Mouse (Mus musculus): ENCODE data around the gene Dusp13. TPM values are rescaled to one million over a fixed set of nuclear protein-coding genes. Genes with fewer than 3 reads are reported as not detected.
A peak's percentile ranks its signal among the peaks of the same experiment; 100 is the strongest.

Gene Dusp13
- total RNA-seq, 2 experiments from 2014 or later, result 34.8 to 38.0 TPM

DNA sequence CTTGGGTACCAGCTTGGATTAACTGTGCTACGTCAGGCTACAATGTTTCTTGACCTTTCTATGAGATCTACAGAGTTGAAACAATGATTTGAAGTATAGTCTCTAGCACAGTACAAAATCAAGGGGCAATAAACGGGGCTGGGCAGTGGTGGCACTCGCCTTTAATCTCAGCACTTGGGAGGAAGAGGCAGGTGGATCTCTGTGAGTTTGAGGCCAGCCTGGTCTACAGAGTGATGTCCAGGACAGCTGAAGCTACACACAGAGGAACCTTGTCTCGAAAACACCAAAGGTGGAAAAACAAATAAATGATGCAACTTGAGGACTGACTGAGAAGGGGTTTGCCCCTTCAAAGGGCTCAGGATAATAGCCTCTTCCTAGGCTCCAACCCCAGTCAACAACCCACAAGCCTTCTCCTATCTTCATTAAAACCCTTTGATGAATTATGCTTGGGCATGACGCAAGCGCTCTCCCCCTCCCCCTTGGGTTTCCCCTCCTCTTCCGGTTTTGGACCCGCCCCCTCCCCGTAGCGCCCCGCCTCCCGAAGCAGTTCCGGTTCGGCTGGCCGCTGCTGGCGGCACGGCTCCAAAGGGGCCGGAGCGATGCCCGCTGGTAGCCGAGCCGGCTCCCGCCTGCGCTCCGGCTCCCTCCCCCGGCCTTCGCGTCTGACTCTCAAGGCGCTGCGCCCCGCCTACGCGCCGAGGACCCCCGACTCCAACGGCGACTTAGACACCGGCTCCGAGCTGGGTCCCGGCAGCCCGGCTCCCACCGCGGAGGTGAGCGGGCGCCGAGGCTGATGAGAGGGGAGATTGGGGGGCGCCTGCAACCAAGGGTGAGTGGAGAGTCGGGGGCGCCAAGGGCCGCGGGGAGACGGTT lies 737 bp downstream of the Dusp13 start, which contains the start of gene Samd8:
Samd8 (plus strand) TSS at position 524 of the 873 bp plus-strand sequence.
- intact Hi-C loops (cut with DNase I; ENCODE audit: low total_unique reads), result loop anchor here (10.0 kb wide), 1 partner anchor 105 kb away; no protein-coding TSS in a partner anchor
- DNase-seq, result peak; percentile 90

DNA sequence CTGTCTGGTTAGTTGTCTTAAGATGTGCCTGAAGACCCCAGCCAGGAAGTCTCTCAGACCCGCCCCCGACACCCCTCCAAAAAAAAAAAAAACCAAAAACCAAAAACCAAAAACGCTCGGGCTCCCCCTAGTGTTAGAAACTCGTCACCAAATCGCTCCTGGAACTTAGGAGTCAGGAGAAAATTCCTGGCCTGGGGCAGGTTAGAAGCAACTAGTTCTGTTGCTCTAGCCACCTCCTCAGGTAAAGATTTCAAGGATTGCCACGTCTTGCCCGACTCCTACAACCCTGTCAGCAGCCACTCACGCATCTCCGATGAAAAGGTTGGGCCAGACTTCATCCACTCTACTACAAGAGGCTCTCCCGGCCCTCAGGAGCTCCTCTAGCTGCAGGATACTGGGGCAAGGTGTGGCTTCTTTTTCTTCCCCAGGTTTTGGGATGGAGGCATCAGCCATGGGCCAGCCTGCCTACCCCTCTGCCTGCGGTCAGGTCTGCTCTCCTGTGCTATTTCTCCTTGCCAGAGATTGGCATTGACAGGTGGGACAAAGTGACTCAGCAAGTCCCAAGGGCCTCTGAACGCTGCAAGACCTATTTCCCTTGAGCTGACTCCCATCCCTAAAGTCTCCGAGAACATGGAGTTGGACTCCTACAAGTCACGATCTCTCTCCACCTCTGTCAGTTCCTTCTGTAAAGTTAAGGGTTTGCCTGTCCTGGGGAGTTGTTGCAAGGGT lies 2.7 kb downstream of the Dusp13 start:
- intact Hi-C loops (cut with DNase I; ENCODE audit: low total_unique reads), result no loop called here
- DNase-seq, result peak; percentile 50

DNA sequence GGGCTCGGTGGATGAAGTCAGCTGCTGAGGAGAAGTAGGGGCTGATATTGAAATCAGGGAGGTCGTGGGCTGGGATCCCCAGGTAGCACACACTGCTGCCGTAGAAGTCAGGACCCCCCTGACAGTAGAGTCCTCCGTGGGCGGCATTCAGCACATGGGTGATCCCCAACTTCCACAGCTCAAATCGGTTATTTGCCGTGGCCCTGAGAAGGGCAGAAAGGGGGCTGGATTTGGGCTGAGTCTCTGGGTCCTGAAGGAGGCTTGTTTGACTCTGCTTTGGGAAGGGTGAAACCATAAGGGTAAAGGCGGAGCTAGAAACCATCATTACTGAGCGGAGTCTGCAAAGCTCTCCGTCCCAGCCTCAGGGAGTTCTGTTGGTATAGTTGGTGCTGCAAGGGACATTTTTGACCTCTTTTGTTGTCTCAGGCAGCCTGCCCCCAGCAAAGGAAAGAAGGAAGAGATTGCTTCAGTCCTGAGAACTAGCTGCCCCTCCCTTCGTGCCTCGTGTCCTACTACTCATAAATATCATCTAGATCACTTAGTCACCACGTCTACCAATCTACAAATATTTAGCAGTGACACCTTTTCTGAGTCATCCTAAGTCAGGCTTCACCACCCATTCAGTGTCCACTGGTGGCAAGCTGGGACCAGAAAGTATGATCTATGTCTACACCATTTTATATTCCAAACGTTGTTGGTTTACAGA lies 3.4 kb downstream of the Dusp13 start:
- intact Hi-C loops (cut with DNase I; ENCODE audit: low total_unique reads), result no loop called here
- DNase-seq, result no peak

DNA sequence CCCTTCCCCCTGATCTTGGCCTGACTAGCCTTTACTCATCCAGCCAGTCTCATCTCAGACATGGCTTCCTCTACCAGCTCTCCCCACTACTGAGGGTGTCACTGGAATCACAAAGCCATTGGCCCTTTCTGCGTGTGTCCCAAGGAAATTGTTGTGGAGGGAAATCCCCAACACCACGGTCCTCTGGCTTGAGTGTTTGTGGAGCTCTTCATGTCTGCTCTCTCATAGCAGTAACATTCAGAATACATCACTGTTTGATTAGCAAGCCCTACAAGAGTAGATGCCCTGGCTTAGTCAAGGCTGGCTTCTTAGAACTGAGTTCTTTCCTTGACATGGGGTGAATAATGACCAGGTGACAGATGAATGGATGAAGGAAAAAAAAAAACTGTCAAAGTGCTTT lies 4.1 kb downstream of the Dusp13 start:
- no peak for DNase-seq
- intact Hi-C loops (cut with DNase I; ENCODE audit: low total_unique reads), result no loop called here

DNA sequence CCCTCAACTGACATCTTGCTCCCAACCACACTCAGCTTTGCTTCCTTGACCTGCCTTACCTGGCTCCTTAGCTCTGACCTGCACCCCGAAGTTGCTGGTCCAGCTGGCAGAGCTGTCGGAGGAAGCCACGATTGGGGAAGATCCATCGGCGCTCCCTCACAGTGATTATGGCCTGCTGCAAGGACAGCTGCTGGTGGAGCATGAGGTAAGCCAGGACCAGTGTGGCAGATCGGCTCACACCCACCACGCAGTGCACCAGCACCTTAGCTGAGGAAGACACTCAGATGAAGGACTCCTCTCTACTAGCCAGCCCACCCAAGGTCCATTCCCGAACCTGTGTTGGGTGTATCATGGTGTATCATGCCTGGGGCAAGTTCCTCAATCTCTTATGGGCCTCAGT lies 4.7 kb downstream of the Dusp13 start:
- no peak for DNase-seq
- intact Hi-C loops (cut with DNase I; ENCODE audit: low total_unique reads), result no loop called here

DNA sequence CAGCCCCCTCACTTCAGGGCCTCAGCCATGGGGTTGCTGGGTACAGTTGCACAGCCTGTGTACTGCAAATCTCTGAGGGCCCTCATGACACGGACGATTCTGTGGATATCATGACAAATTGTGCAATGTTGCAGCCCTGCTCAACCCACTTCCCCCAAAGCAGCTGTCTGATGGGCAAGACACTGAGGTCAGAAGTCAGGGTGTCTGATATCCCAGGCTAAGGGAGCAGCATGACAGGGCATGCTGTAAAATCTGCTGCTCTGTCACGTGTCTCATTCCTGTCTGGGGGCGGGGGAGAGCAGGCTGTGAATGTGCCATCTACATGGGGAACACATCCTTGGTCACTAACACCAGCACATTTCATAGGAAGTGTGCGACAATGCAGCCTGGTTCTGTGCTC lies 5.8 kb downstream of the Dusp13 start:
- intact Hi-C loops (cut with DNase I; ENCODE audit: low total_unique reads), result no loop called here
- no peak for DNase-seq

DNA sequence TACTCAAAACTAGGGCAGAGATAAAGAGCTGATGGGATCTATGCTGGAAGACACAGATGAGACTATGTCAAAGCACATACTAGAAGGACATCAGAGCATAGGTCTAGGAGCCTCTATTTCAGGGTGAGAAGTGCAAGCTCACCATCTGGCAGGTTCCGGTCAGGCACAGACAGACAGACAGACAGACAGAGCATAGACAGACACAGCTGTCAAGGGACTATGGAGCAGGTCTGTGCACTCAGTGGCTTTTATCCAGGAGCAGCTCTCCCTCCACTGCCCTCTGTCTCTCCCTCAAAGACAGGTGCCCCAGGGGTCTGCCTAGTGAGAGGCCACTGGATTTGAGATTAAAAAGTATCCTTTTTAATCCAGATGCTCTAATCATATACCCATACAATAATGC lies 6.8 kb downstream of the Dusp13 start:
- intact Hi-C loops (cut with DNase I; ENCODE audit: low total_unique reads), result loop anchor here (5.0 kb wide), 2 partner anchors 67 to 607 kb away; no protein-coding TSS in a partner anchor
- no peak for DNase-seq

DNA sequence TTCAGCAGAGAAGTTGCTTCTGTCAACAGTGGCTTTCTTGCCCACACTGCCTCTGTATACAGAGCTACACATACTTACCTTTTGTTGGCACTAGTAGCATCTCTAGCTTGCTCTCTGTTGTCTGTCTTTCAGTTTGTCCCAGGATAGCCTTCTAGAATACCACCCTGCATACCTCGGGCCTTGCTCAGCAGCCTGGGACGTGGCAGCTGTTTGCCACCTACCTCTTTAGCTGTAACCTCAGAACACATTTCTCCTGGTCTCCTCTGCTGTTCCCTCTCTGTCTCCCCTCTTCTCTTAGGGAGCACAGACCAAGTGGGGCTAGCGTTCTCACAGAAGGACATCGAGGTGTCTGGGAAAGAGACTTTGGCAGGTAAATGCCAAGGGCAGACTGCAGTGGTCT lies 8.5 kb downstream of the Dusp13 start:
- intact Hi-C loops (cut with DNase I; ENCODE audit: low total_unique reads), result loop anchor here (5.0 kb wide), 2 partner anchors 65 to 605 kb away; no protein-coding TSS in a partner anchor

DNA sequence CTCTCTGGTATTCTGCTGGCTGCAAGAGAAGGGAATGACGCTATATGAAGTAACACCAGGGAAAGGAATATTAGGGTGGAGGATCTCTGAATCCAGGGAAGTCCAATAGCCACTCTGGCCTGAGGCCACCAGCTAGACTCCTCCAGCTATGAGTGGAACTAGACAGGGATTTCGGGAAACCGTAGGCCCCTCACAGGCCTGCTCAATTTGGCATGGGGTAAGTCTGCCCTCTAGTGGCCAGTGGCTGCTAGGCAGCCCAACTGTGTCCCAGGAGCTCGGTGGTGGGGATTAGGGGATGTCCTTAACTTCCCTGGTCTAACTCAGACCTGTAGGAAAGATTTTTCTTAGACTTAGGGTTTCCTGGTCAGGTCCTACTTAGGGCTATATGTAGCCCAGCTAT lies 9.2 kb downstream of the Dusp13 start:
- intact Hi-C loops (cut with DNase I; ENCODE audit: low total_unique reads), result loop anchor here (5.0 kb wide), 2 partner anchors 64 to 604 kb away; no protein-coding TSS in a partner anchor
- DNase-seq, result peak; percentile 83

More for the DNA sequence above, 8.5 kb downstream of the Dusp13 start:
- no peak for DNase-seq

DNA sequence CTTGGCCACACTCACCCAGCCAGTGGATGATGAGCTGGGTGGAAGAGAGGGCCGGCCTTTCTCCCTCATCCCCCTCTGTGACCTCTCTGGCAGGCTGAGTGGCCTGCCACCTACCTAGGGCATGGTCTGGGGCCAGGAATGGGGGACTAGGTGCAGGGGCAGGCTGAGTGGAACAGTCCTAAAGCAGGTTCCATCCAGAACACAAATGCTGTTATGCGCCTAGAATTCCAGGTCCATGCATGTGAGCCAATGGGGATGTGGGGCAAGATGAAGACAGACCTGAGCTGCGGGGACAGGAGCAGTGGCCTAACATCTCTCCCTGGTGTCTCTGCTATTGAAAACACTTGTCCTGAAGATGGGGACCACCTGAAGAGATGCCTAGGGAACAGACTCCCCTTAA lies 9.7 kb downstream of the Dusp13 start:
- intact Hi-C loops (cut with DNase I; ENCODE audit: low total_unique reads), result loop anchor here (5.0 kb wide), 2 partner anchors 64 to 604 kb away; no protein-coding TSS in a partner anchor
- DNase-seq, result no peak

DNA sequence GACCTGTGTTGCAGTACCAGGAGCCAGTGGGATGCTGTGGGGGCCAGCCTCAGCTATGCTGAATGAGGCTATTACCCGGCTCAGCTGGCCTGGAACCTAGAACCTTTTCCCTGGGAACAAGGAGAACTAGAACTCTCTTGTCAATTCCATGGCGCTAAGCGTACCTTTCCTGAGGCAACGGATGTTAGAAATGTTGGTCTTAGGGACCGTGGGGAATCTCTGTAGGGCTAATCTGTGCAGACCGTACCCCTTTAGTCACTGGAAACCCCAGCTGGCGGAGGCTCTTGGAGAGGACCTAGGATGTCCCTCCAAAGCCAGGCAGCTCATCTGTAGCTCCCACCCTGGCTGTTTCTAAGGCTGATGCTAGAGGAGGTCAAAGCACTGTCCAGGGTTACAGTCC lies 10.6 kb downstream of the Dusp13 start:
- DNase-seq, result no peak
- intact Hi-C loops (cut with DNase I; ENCODE audit: low total_unique reads), result loop anchor here (5.0 kb wide), 2 partner anchors 63 to 603 kb away; no protein-coding TSS in a partner anchor

DNA sequence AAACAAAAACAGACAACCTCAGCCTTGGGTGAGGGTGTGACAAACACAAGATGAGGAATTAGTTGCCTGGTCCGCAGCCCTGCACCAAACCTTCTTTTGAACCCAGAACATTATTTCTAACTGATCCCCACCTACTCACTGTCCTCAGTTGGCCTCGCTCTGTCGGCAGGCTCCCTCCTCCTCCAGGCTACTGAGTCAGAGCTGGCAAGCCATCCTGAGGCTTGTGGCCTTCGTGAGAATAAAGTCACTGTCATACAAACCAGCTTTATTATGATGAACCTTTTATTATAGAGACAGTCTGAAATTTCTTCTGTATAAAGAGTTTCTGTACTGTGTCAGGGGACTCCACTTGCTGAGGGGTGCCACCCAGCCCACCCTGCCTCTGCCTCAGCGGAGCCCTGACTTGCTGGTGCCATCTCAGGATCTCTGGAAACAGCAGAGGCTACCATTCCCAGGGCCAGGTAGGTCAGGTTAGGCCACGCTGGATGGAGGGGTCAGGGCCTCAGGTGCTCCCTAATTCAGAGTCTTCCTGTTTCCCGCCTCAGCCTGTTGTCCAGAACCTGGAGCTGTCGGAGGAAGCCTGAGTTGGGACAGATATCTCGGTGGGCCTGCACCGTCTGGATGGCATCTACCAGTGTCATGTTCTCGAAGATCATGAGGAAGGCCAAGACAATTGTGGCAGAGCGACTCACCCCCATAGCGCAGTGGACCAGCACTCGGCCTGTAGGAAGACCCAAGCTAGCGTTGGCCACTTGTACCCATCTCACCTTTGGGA lies 17.7 kb downstream of the Dusp13 start:
- no peak for DNase-seq
- intact Hi-C loops (cut with DNase I; ENCODE audit: low total_unique reads), result loop anchor here (5.0 kb wide), 1 partner anchor 36 kb away; no protein-coding TSS in a partner anchor

DNA sequence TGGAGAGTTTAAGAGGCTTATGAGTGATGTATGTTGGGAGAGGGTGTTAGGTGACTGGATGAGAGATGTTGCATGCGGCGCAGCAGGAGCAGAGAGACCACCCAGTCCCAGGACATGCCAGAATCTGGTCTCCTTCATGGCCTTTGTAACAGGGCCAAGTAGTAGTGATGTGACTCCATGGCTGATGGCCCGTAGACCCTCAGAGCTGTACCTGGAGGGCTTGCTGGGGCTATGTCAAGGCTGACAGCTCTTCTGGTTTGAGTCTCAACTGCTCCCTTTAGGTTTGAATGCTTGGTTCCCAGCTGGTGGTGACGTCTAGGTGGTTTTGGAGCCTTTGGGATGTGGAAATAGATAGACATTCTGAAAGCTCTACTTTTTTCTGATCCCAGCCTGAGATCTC lies 21.0 kb downstream of the Dusp13 start:
- intact Hi-C loops (cut with DNase I; ENCODE audit: low total_unique reads), result loop anchor here (5.0 kb wide), 1 partner anchor 33 kb away; no protein-coding TSS in a partner anchor
- DNase-seq, result no peak

DNA sequence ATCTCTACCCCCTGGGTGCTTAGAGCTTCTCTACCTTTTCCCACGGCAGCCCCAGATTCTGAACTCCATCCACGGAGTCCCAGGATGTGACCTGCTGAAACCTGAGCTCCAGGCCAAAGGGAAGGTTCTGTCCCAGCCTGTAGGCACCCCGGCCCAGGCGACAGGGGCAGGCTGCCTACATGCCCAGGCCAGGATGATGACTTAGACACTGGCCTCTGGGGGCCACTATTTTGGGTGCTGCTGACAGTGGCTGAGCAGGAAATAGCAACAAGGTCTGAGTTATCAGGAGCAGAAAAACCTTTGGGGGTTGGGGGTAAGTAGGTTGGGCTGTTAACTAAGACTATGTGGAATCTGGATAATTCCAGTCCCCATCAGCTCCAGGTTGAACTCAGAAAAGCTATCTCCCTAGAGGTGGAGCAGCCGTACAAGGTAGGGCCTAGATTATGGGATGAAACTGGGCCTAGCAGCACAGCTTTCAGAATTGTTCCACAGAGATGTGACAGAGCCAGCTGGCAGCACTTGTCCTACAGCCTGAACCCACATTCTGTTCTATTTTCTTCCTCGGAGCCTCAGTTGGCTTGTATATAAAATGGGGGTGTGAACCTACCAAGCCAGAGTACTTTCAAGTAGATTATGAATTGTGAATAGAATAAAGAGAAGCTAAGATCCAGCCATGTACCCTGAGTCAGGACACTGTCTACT lies 21.8 kb downstream of the Dusp13 start:
- no peak for DNase-seq
- intact Hi-C loops (cut with DNase I; ENCODE audit: low total_unique reads), result no loop called here

DNA sequence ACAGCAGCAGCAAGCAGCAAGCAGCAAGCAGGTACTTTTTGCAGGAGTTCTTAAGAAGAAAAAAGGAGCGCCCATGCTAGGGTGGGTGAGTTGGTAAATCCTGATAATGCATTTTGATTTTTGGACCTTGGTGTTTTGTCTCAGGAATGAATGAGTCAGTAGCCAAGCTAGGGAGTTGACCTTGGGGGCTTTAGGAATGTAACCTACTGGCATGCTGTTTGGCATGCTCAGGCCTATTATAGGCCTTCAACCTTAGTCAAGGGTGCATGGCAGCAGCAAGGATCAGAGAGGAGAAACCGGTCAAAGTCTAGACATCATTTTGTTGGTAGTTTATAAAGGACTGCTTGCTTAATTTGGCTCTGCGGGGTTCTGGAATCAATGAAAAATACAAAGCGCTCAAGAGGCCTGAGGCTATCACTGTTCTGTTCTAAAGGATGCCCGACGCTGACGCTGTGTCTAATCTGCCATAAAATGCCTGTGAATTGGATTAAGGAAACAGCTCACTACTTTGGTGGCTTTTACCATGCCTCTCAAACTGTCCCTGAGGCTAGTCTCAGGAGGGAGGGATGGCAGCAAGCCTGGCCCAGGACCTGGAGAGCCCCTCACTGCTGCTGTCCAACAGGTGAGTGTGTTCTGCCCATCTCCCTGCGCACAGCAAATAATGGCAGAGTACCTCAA lies 28.8 kb downstream of the Dusp13 start:
- intact Hi-C loops (cut with DNase I; ENCODE audit: low total_unique reads), result no loop called here
- no peak for DNase-seq

DNA sequence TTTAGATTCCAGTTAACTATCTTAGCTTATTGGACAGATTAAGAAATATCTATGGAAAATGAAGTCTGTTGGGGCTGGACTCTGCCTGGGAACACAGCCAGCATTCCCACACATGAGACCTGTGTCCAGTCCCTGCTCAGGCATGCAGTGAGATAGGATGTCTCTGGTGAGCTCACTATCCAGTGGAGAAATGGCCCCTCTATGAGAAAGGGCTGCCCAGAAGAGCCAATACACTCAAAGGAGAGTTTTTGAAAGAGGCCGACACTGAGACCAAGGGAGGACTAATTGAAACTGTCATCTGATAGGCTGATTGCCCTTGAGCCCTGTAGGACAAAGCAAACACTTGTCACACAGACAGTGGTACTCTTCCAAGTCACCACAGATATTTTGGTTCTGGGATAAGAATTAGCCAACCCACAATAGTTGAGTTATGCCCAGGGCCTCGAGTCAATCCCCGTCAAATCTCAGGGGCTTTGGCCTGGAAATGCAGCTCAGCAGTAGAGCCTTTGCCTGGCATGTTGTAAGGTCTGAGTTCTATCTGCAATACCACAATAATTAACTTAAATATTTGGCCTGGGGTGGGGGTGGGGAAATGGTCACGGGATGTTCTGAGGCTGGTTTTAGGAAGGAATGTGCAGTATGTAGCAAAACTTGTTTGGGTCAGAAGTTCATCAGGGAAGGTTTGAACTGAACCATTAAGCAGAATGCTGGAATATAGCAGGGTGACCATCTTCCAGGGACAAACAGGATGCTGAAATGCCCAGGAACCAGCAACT lies 30.4 kb downstream of the Dusp13 start:
- intact Hi-C loops (cut with DNase I; ENCODE audit: low total_unique reads), result no loop called here
- no peak for DNase-seq
